Mouse (Mus musculus): ENCODE measurements around the gene Itpr1.

Gene Itpr1

GRCm38 (mm10) chr6:108240754-108241153, 27.9 kb downstream of the Itpr1 start:
- no peak for DNase-seq (ENCODE audit: low read depth, low spot score)

- no peak for DNase-seq (ENCODE audit: low read depth, low spot score)
Observed at GRCm38 (mm10) chr6:108244571-108244970, 31.7 kb downstream of the Itpr1 start.

- no peak for DNase-seq (ENCODE audit: low read depth, low spot score)
Observed at GRCm38 (mm10) chr6:108246369-108247085, 33.6 kb downstream of the Itpr1 start.

- no peak for DNase-seq (ENCODE audit: low read depth, low spot score)
Observed at GRCm38 (mm10) chr6:108247211-108247610, 34.3 kb downstream of the Itpr1 start.

- no peak for DNase-seq (ENCODE audit: low read depth, low spot score)
Observed at GRCm38 (mm10) chr6:108248519-108248918, 35.6 kb downstream of the Itpr1 start.

GRCm38 (mm10) chr6:108249031-108249917, 36.4 kb downstream of the Itpr1 start:
- DNase-seq (ENCODE audit: low read depth, low spot score), result no peak

GRCm38 (mm10) chr6:108249918-108250225, 37.0 kb downstream of the Itpr1 start:
- no peak for DNase-seq (ENCODE audit: low read depth, low spot score)

- no peak for DNase-seq (ENCODE audit: low read depth, low spot score)
Observed at GRCm38 (mm10) chr6:108250416-108250815, 37.5 kb downstream of the Itpr1 start.

- no peak for DNase-seq (ENCODE audit: low read depth, low spot score)
Observed at GRCm38 (mm10) chr6:108252565-108253360, 39.9 kb downstream of the Itpr1 start.

GRCm38 (mm10) chr6:108254132-108255064, 41.5 kb downstream of the Itpr1 start:
- DNase-seq (ENCODE audit: low read depth, low spot score), result no peak

- DNase-seq (ENCODE audit: low read depth, low spot score), result no peak
Observed at GRCm38 (mm10) chr6:108255880-108256279, 43.0 kb downstream of the Itpr1 start.

- no peak for DNase-seq (ENCODE audit: low read depth, low spot score)
Observed at GRCm38 (mm10) chr6:108257225-108257624, 44.3 kb downstream of the Itpr1 start.

GRCm38 (mm10) chr6:108258631-108259030, 45.7 kb downstream of the Itpr1 start:
- no peak for DNase-seq (ENCODE audit: low read depth, low spot score)

- DNase-seq (ENCODE audit: low read depth, low spot score), result no peak
Observed at GRCm38 (mm10) chr6:108259671-108260070, 46.8 kb downstream of the Itpr1 start.

GRCm38 (mm10) chr6:108261506-108261905, 48.6 kb downstream of the Itpr1 start:
- DNase-seq (ENCODE audit: low read depth, low spot score), result no peak

- DNase-seq (ENCODE audit: low read depth, low spot score), result no peak
Observed at GRCm38 (mm10) chr6:108264164-108264563, 51.3 kb downstream of the Itpr1 start.

GRCm38 (mm10) chr6:108273451-108273850, 60.6 kb downstream of the Itpr1 start:
- no peak for DNase-seq (ENCODE audit: low read depth, low spot score)

GRCm38 (mm10) chr6:108274364-108275084, 61.6 kb downstream of the Itpr1 start:
- no peak for DNase-seq (ENCODE audit: low read depth, low spot score)

GRCm38 (mm10) chr6:108276880-108277507, 64.1 kb downstream of the Itpr1 start:
- DNase-seq (ENCODE audit: low read depth, low spot score), result no peak
